Mouse (Mus musculus) heart, postnatal 14 days (tissue): Measurements from ENCODE around the gene Chodl. TPM values are rescaled to one million over a fixed set of nuclear protein-coding genes. Genes with fewer than 3 reads are reported as not detected.

Source experiments
- DNase-seq, 2 experiments: peaks; one replicate each; pipeline ENCODE4 v3.0.0; 2021 to 2022
- intact Hi-C: fragments of 180-260 bp; cut with DNase I; formaldehyde crosslinking; loops from one replicate; pipeline ENCODE4 v1.15.1; 2025
- long read RNA-seq, 2 experiments: library from polyadenylated mRNA; stranded (forward); transcript quantifications; one replicate each; pipeline ENCODE4 v2.0.0; 2021
- total RNA-seq, 2 experiments: library from RNA; stranded (reverse); gene quantifications; 2 replicates each; pipeline ENCODE4 v1.2.3; 2021

Gene Chodl
- under 1 TPM in 1 of 2 experiments, not detected in 1; 0.15 TPM for total RNA-seq
- long read RNA-seq, experiment 1, partial matches to known transcripts, result 0 of 2 reads
- long read RNA-seq, experiment 1, other reads (novel, unspliced or antisense), result 1 of 2 reads
- long read RNA-seq, experiment 2, result 0 reads

- intact Hi-C loops, result no loop called here
Observed at GRCm38 (mm10) chr16:78930382-78931286, at the start of gene Chodl. TSS of gene Chodl (plus strand) at chr16:78930948.

GRCm38 (mm10) chr16:78922644-78923043 is 8.1 kb upstream of the Chodl start:
- intact Hi-C loops, result no loop called here
- DNase-seq, result no peak

More at GRCm38 (mm10) chr16:78930382-78931286, at the start of gene Chodl:
- DNase-seq, result peak in 1 of 2 experiments; percentile 4

- intact Hi-C loops, result no loop called here
- DNase-seq, result no peak
Observed at GRCm38 (mm10) chr16:78931287-78932025, 708 bp downstream of the Chodl start.

GRCm38 (mm10) chr16:78934298-78934697 is 3.5 kb downstream of the Chodl start:
- intact Hi-C loops, result no loop called here
- no peak for DNase-seq

- intact Hi-C loops, result no loop called here
- peak; percentile 4 to 23 for DNase-seq
Observed at GRCm38 (mm10) chr16:78937755-78938154, 7.0 kb downstream of the Chodl start.

- no peak for DNase-seq
- intact Hi-C loops, result loop anchor here (2.0 to 5.0 kb wide), 2 partner anchors 316 to 498 kb away; no protein-coding TSS in a partner anchor
Observed at GRCm38 (mm10) chr16:78950359-78950758, 19.6 kb downstream of the Chodl start.

GRCm38 (mm10) chr16:78957434-78957833 is 26.7 kb downstream of the Chodl start:
- intact Hi-C loops, result no loop called here
- DNase-seq, result no peak

- DNase-seq, result peak in 1 of 2 experiments; percentile 4
- intact Hi-C loops, result loop anchor here (2.0 kb wide), 1 partner anchor 90 kb away; no protein-coding TSS in a partner anchor
Observed at GRCm38 (mm10) chr16:78969091-78969731, 38.5 kb downstream of the Chodl start.

- intact Hi-C loops, result no loop called here
- DNase-seq, result no peak
Observed at GRCm38 (mm10) chr16:78974099-78974498, 43.4 kb downstream of the Chodl start.

GRCm38 (mm10) chr16:78976384-78976783 is 45.6 kb downstream of the Chodl start:
- DNase-seq, result no peak
- intact Hi-C loops, result no loop called here

Other genes with a start within 250 kb of the Chodl start
- not detected for gene Tmprss15, start 160.1 kb downstream of the Chodl start, total RNA-seq